Mouse (Mus musculus): ENCODE measurements around the gene Pnrc2. TPM values are rescaled to one million over a fixed set of nuclear protein-coding genes. Genes with fewer than 3 reads are reported as not detected.

The Pnrc2 gene
- 100 to 1,000 TPM; 104 to 111 TPM for total RNA-seq (2021)
- long read RNA-seq, experiment 1, transcript Pnrc2-202 (3 exons, 630 nt) = minor isoform, 6 of 112 reads
- long read RNA-seq, experiment 1, transcript Pnrc2-201 (3 exons, 1,919 nt) = major isoform, 75 of 112 reads
- long read RNA-seq, experiment 1, partial matches to known transcripts = 0 of 112 reads
- long read RNA-seq, experiment 1, other reads (novel, unspliced or antisense) = 29 of 112 reads
- long read RNA-seq, experiment 2, transcript Pnrc2-201 (3 exons, 1,919 nt) = major isoform, 19 of 32 reads
- long read RNA-seq, experiment 2, partial matches to known transcripts = 0 of 32 reads
- long read RNA-seq, experiment 2, other reads (novel, unspliced or antisense) = 5 of 32 reads

DNA sequence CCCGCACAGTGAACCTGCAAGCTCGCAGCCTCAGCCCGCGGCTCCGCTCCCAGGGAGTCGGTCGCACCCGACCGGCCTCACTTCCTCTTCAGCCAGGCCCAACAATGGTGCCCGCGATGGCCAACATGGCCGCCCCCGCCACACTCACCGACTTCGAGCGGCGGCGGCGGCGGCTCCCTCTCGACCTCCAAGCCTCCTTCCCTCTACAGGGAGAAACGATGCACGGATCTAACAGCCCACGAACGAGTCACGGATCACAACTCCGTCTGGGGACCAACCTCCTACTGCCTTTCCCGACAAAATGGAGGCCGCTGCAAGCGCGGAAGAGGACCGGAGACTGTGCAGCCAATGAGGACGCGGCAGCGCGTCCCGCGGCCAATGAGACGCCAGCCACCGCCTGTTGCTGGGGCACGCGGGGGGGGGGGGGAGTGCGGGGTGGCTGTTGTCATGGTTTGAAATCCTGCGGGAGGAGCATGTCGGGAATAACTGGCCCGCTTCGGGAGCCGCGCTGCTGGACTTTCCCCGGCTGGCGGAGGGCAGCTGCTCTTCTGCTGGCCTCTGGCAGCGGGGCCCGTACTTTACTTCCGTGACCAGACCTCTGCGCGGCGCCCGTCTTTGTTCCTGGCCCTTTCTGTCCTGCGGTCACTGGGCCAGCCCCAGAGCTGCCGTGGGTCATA lies at the start of gene Pnrc2:
TSS of gene Pnrc2 (minus strand) at position 325 of the 677 bp plus-strand sequence.
- DNase-seq = peak; percentile 92

DNA sequence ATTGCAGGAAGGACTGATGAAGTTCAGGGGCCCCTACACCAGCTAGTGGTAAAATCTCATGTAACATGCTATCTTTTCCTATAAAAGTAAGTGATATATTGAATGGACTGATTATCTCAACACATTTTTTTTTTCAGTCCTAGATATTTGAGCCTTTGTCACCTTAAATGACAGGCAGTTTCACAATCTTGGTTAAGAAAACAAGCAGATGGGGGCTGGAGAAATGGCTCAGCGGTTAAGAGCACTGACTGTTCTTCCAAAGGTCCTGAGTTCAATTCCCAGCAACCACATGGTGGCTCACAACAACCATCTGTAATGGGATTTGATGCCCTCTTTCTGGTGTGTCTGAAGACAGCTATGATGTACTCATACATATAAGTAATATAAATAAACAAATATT lies 48.5 kb upstream of the Pnrc2 start:
- no peak for DNase-seq

DNA sequence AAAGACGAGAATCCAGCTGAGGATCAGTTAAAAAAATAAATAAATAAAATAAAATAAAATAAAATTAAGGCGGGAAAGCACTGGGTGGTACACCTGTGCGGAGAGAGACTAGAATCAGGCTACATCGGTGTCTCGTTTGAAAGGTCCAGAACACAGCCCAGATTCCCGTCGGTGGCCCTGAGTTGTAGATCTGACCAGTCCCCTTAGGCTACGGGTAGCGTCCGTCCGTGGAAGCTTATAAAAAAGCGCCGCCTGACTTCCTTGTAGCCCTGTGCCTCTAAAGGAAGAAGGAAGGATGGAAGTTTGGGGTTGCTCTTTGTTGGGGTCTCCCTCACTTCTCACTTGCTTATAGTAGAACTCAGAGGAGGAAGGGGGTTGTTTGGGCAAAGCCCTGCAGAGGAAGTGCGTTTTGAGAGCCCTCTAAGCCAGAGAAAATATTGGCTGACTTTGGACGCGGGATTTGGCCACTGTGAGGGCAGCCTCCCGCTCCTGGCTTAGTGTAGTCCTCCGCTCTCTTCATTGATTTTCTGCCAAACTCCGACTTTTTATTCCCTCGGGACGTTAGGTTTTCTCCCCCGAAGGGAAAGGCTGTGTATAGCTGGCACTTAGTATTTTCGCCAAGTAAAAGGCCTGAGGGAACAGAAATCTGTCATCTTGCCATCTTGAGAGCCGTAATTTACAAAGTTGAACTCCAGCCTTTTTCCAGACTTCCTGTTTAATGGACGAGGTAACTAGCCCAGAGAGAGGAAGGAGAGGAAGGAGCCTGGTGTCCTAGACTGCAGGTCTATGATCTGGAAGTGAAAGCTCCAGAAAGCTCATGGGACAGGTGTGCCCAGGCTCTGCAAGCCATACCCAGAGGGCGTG lies 47.8 kb upstream of the Pnrc2 start:
- DNase-seq = peak in 1 of 2 experiments; percentile 40

DNA sequence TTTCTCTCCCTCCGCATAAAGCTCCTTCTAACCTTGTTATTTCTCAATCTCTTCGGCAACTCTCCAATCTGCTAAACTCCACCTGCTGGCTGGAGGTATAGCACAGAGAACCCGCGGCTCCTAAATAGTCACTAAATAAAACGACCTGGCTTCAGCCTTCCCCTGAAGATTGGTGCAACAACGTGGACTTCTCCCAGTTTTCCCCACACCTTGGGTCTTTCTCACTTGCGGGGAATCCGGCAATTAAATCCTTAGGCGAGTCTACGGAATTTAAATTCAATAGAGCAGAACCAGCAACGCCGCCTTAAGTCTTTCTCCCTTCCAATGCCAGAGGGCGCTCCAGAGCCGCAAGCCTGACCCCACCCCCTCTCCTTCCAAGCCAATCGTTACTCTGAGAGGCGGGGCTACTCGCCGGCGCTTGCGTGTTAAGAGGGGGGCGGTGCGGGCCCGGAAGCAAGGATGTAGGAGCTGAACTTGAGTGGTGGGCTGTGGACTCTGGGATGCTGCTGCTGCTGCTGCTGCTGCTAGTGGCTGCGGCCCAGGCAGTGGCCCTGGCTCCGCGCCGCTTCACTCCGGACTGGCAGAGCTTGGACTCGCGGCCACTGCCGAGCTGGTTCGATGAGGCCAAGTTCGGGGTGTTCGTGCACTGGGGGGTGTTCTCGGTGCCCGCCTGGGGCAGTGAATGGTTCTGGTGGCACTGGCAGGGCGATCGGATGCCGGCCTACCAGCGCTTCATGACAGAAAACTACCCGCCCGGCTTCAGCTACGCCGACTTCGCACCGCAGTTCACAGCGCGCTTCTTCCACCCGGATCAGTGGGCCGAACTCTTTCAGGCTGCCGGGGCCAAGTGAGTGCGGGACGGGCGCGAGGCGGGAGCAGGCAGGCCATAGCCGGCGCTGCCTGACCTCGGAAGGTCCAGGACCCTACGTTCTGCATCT lies 46.9 kb upstream of the Pnrc2 start, which contains the start of gene Fuca1:
TSS of gene Fuca1 (plus strand) at position 432 of the 938 bp plus-strand sequence.
- peak; percentile 97 for DNase-seq

DNA sequence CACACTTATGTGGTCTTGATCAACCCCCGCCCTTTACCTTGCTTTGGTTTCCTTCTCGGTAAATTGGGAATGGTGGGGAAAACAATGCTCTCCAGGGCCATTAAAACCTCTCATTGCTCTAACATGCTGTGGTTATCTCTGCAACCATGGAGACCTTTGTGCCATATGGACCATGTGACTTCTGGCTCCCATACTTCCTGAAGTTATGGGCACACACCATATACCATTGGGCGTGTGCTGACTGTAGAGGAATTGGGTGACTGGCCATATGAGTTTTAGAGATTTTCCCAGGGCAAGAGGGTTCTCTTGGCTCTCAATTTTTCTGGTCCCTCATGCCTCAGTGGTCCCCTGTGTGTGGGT lies 45.6 kb upstream of the Pnrc2 start:
- DNase-seq = no peak

DNA sequence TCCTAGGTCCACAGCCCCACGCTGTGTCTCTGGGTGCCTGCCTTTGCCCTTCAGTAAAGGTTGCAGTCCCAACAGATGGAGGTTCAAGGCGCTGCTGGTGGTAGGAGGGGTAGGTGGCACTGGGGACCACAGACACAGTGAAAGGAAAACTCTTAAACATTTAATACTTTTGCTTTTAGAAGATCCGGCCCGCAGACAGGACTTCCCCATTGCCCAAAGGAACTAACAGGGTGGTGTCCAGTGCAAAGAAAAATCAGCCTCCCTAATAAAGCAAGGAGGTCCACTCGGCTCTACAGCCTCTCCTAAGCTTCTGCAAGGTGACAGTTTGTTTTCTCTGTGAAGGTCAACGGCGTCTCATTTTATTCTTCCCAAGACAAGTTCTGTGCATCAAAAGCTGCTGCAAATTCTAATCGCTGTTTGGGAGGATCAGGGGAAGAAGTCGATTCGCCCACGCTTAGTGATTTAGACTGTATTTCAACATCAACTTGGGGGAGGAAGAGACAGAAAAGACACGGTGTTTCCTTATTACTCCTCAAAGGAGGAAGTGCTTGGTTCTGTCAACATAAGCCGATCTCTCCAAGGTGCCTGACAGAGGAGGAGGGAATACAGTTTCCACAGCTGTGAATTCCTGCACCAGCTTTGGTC lies 45.1 kb upstream of the Pnrc2 start:
- no peak for DNase-seq

DNA sequence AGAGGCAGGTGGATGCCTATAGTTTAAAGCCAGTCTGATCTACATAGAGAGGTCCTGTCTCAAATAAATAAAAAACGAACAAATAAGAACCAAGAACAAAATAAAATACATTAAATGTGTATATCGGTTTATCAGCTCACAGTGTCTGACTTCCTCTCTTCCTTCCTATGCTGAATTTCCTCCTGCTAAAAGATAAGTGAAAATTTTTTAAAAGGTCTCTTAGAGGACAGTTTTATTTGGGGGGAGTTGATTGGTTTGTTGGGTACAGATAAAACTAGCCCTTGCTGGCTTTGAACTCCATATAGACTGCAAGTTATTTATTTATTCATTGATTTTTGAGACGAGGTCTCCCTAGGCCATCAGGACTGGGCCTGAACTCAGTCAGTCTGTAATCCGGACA lies 39.8 kb upstream of the Pnrc2 start:
- no peak for DNase-seq

DNA sequence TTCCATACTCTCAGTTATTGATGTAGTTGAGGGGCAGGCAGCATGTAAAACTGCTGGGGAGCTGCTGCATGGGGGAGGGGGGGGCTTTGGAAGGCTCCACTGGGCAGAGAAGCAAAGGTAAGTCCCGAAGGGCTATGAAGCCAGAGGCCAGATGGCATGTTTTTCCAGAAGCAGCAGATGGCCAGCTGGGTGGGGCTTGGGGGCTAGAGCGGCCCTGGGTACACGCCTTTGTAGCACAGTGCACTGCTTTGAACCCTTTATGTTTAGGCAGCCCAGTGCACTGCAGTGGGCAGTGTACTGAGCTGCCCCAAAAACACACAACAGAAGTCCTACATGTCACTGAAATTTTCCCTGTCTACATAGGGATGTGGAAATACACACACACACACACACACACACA lies 39.2 kb upstream of the Pnrc2 start:
- no peak for DNase-seq

DNA sequence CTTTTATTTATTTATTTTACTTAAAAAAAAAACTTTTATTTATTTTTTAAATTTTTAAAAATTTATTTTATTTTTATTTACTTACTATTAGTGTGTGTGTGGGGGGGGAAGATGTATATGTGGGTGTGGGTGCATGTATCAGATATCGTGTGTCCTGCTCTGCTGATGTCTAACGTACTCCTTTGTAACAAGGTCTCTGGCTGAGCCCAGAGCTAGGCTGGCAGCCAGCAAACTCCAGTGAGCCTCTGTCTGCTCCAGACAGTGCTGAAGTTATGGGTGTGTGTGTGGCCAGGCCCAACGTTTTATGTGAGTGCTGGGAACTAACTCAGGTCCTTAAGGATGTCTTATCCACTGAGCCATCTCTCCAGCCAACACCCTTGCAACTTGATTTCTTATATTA lies 38.5 kb upstream of the Pnrc2 start:
- DNase-seq = no peak

DNA sequence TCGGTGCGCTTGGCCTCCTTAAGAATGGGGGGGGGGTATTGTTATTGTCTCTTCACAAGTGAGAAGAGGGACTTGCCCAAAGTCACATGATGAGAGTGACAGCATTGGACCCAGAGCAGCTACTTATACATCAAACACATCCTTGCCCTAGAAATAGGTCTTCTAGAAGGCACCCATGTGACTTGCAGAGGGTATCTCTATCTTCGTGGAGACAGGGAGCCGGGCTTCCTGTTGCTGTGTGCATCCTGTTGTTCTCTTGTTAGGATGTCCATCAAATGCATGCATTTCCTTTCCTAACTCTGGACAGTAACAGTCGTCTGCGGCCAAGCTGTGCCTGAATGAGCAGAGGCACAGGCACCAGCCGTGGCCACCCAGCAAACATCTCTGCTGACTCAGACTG lies 37.9 kb upstream of the Pnrc2 start:
- DNase-seq = peak in 1 of 2 experiments; percentile 38

DNA sequence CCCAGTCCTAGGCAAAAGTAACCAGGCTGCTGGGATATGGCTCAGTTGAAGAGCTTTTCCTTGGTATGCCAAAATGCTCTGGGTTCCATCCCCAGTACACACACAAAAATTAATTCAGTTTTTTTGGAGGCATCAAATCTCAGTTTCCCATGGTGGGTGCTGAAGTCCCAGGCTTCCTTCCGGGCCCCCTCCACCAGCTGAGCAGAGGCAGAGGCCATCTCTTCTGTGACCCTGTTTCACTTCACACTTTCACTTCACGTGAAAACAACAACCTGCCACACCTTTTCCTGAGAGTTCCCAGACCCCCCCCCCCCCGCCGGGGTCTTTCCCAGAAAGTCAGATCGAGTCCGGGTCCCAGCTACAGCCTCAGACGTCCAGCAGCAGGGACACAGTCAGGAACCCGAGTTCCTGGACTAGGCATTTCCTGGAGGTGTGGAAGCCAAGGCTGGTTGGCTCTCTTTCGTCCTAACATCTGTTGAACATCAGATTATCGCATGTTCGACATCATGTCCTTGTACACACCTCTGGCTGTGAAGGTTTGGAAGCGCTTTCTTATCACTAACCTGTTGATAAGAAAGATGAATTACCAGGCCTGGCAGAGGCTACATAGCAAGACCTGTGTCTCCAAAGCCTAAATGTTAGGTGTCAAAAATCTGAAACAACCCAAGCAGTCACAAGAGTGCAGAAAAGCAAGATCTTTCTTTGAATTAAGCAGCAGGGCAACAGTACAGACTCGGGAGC lies 35.8 kb upstream of the Pnrc2 start:
- no peak for DNase-seq

DNA sequence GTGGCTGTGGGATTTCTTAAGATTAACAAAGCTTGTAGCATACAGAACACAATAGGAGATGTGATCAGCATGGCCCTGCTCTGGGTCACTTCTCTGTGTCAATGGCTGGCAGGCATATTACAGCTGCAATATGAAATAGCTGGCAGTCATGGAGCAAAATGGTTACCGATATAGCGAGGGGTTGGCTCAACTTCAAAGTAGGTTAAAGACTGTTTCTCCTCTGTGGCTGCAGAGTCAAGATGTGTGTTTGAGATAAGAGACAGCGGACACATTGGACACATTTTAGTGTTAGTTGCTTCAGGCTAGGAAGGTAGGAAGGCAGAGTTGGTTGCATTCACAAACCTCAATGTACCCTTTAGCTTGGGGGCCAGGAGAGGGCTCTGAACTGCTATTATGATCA lies 33.0 kb upstream of the Pnrc2 start:
- no peak for DNase-seq

DNA sequence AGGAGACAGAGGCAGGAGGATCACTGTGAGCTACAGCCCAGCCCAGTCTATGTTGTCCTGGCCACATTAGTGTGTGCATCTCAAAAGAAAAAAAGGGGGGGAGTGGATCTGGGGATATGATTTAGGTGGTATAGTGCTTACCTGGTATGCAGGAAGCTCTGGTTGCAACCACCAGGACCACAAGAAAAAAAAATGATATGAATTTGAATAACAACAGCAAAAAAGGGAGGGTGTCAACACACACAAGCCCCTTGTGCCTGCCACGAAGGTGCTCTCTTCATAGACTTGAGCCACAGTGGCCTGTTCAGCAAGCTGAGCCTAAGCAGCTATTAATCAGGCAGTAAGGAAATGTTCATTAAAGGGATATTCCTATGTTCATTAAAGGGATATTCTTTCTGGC lies 31.2 kb upstream of the Pnrc2 start:
- no peak for DNase-seq

DNA sequence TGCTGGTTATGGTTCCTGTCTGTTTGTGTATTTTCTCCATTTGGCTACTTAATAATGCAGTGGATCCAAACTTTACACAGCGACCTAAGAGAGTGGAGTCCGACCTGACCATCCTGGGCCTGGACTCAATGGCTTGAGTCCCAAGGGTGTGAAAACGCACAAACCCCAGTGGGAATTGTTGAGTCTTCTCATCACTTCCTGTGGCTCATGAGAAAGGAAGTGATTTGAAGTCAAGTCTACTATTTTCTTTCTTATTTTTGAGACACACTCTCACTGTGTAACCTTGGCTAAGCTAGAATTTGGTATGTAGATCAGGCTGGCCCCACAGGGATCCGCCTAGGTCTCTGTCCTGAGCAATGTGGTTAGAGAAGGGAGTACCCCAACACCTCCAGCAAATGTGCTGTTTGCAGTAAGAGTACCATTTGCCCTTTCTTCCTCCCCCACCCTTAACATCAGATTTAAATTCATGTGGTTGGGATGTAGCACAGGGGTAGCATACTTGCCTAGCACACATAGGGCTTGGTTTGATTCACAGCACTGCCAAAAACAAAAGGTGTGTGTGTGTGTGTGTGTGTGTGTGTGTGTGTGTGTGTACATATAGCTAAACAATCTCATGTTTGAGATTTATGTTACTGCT lies 29.1 kb upstream of the Pnrc2 start:
- DNase-seq = no peak

DNA sequence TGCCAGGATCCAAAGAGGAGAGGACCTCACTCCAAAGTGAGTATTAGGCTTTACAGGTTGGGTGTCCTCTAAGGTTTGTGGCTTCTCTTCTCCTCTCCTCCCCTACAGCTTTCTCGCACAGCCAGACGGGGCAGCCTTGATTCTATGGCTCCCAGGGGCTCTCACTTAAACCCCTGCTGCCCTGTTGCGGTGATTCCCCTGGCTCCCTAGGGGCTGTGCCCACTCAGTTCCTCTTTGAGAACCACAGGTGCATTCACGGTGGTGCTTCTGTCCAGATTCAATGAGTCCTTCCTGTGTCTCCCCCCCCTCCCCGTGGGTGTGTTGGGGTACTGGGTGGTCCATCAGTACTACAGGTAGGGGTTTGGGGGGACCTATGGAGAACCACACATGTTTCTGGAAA lies 26.4 kb upstream of the Pnrc2 start:
- DNase-seq = no peak

DNA sequence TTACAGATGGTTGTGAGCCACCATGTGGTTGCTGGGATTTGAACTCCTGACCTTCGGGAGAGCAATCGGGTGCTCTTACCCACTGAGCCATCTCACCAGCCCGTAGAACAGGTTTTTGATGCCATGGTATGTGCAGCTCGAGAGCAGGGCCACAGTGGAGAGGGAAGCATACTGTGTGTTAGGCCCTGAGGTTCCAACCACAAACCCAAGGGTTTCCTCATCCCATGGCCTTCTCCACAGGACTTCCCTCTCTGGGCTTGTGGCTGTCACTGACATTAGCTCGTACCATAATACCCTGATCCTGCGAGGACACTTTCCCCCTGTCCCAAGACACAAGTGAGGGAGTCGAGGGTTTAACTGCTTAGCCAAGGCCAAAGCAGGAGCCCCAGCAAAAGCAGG lies 25.4 kb upstream of the Pnrc2 start:
- no peak for DNase-seq

DNA sequence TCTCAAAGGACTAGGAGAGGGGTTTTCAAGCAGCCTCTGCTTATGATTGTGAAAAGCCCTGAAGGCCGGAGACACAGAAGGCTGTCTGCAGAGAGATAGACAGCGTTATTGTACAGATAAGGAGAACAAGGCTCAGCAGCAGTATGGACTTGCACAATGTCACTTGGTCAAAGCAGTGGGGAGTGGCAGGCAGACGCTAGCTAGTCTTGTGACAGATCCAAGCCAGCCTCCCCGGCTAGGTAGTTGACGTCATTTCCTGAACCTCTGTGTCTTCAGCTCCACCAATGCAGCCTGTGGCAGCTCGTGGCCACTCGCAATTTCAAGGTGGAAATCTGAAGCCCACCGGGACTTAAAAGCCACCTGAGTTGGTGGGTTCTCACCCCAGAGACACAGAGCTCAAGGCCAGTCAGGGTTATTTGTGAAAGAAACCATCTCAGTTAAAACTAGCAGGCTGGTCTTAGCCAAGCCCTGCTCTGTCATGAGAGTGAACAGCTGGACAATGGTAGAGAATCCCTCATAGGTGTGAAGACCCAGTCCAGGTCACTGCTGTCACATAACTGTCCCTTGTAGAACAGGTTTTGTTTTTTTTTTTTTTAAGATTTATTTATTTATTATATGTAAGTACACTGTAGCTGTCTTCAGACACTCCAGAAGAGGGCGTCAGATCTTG lies 24.9 kb upstream of the Pnrc2 start:
- DNase-seq = peak; percentile 39 to 49

DNA sequence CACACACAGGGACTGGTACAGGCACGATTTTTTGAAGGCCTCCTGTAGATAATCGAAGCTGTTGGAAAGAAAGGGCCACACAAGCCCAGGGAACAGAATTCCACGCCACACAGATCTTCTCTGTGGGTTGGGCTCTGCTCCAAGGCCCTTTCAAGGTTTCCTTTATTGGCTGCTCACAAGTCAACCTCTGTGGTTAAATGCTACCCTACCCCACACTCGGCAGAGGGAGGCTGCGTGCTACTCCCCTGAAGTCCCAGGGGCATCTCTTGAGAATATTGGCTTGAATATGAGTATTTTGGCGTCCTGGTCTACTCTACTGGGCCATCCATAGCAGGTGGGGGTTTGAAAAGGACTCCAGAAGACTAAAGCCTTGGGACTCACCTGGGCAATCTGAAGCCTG lies 22.5 kb upstream of the Pnrc2 start:
- no peak for DNase-seq

DNA sequence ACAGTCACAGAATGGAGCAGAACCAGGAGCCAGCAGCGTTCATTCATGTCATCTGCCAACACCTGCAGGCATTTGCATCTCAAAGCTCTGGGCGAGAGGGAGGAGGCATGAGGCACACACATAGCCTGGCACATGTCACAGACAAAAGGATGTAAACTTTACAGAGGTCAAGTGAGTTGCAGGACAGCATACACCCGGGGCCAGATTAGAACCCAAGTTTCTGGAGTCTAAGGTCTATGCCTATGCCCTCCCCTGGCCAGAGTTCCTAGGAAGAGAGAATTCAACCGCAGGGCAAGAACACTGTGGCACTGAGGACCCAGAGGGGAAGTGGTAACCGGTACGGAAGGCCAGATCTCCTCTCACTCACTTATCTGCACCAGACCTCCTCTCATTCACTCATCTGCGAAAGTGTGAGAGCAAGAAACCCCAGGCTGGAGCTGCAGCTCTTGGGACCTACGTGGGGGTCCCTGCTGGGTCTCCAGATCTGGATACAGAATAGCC lies 21.5 kb upstream of the Pnrc2 start, which contains the start of gene Cnr2:
TSS of gene Cnr2 (plus strand) at position 324 of the 501 bp plus-strand sequence.
- no peak for DNase-seq

Measured in adrenal gland, postnatal 36 days (tissue).